Mouse (Mus musculus): ENCODE measurements around the gene Lmx1b.

Gene Lmx1b

DNA sequence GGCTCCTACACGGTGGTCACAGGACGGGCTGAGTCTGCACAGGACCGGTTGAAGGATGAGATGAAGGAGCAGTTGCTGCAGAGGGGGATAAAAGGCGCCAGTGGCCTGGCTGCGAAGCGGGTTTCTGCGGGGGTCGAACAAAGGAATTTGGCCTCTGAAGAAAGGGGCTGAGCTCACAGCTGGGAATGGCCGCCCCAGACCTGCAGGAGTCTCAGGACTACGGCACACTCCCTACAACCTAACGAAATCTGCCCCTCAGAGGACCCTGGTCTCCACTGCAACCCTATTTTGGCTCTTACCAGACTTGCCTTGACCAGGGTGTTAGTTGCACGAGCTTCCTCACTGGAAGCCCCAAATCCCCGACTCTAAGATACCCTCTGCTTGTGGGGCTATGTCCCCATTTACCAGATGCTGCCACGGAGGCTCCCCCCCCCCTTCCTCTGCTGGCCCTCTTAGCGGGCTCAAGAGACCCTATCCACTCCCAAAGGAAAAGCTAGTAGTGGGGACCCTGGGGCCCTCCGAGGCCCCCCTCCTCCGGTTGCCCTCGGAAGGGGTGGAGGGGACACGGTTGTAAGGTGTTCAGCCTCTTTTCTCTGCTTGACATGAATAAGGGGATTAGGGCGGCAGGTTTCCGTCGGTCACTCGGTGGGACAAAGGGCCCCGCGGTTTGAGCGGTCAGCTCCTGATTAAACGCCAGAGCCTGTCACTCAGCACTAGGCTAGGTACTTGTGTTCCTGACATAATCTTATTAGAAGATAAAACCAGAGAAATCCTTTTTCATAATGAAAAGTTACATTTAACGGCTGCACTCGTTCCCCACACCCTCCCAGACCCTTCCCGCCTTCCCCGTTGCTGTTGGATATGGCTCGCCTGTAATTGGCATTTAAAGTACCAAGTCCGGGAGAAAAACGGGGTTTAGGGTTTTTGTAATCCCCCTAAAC, 10.0 kb downstream of the Lmx1b start:
- DNase-seq = no peak

- DNase-seq = no peak
Measured at GRCm38 (mm10) chr2:33629641-33630040, 10.7 kb downstream of the Lmx1b start.

DNA sequence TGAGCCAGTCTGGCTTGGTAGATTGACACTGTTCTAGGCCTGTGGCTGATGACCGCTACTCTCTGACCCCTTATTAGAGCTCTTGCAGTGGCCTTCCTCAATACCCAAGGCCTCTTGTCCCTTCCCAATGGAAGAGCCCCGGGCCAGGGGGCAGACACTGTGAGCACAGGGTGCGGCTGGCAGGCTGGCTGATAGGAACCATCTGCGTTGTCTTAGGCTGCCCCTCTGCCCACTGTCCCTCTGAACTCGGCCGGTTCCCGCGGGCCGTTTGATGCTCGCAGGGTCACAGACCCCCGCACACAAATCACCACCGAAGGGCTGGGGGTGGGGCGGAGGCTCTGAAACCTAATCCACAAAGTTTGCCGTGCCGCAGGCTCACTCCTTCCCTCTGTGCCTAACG, 11.5 kb downstream of the Lmx1b start:
- DNase-seq = no peak

DNA sequence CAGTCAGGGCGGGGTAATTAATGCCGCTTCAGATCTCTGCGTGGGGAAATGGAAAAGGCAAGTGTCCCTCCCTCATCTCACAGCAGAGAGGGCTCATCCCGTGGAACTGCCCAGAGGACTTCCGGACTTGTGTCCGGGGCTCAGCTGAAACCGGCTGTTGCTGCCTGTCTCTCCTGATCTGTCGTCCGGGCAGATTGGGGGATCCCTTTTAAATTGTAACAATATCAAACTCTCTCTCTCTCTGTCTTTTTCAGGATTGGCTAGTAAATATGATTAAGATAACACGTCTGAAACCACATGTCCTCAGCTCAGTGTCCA, 13.3 kb downstream of the Lmx1b start:
- no peak for DNase-seq

DNA sequence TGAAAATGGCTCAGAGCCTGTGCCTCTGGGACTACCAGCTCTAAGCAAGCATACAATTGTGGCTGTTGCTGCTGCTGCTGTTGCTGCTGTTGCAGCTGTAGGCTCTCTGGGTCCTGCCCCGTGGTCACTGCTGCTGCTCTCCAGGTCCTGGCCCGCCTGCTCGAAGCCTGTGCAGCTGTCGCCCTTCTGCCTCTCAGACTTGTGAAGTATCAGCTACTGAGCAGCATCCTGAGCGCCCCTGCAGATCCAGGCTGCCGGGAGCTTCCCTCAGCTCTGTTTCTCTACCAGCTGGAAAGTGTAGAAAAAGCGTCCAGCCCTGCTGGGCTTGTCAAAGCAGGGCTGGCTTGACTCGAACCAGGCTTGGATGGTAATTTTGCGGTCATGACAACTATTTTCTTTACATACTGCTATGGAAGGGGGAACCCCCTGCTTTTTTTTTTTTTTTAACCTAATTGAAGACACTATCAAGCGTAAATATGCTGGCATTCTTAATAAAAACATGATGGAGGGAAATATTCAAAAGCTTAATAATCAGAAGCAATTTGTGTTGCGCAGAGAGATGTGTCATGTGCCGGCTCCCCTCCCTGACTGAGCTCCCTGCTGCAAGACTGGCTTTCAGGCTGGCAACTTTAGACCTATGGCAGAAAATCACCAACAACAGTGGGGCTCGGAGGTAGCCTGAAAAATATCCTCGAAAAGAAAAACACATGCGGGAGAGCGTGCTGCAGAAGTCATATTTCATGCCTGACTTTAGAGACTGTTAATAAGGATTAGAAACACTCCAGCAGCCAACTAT, 13.9 kb downstream of the Lmx1b start:
- DNase-seq = no peak

DNA sequence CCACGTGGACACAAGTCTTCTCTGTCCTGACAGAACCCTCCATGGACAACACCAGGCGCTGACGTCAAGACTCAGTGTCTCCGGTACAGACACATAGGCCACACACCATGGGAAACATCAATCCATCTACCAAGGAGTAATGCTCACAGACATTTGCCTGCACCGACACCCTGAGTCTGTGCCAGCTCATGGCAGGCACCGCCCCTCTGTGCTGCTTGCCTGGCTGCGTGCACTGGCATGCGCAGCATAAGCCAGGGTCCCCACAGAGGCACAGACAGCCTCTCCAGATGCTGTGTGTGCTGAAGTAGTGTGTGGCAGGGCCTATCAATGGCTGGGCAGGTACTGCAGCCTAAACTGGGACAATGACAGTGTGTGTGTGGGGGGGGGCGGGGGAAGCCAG, 22.6 kb downstream of the Lmx1b start:
- no peak for DNase-seq

- peak; percentile 12 for DNase-seq
Measured at GRCm38 (mm10) chr2:33616411-33616843, 23.9 kb downstream of the Lmx1b start.

DNA sequence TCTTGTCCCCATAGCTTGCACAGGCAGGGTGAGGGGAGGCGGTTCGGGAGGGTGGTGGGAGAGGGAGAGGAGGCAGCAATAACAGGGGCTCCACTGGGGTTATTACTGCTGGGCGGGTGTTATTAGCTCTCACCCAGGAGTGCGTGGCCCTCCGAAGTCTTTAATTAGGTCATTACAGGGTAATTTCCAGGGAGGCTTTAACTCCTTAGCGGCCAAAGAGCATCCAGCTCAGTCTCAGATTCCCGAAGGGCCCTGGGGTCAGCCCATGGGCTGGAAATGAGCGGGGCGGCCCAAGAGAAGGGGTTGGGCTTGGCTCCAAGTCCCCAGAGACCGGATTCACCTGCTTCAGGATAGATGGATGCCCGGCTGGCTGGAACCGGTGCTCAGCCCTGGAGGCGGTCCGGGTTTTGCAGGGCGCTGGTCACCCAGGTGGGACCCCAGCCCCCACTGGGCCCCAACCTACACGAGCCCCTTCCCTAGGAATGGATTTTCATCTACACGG, 24.4 kb downstream of the Lmx1b start:
- no peak for DNase-seq

DNA sequence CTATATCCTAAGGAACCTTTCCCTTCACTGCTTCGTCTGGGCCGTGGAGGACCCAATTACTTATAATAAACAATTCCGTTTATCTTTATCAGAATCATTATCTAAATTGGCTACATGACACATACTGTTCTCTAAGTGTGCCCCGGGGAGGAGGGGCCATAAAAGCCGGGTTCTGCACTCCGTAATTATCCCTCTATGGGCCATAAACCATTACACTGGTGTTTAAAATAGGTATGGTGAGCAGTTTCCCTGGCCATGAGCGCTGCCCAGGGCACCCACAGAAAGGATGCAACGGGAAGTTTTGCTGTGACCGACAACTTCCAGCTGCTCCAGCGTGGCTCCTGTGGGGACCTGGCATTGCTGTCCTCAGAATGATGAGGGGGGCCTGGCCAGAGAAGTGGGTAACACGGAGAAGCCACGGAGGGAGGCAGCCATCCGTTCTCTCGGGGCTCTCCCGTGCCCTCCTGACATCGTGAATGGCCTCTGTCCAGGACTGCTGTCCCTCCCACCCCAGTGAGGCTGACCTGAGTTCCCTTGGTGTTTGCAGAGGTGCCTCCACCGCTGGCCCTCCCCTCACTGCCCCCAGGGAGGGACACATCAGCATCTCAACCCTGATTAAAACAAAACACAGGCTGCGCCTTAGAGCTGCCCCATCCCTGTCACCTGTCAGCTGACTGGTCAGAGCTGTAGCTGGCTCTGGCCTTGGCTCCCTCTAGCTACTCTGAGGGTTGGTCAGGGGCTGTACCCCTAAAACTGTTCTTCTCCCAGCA, 34.6 kb downstream of the Lmx1b start:
- DNase-seq = peak; percentile 8

DNA sequence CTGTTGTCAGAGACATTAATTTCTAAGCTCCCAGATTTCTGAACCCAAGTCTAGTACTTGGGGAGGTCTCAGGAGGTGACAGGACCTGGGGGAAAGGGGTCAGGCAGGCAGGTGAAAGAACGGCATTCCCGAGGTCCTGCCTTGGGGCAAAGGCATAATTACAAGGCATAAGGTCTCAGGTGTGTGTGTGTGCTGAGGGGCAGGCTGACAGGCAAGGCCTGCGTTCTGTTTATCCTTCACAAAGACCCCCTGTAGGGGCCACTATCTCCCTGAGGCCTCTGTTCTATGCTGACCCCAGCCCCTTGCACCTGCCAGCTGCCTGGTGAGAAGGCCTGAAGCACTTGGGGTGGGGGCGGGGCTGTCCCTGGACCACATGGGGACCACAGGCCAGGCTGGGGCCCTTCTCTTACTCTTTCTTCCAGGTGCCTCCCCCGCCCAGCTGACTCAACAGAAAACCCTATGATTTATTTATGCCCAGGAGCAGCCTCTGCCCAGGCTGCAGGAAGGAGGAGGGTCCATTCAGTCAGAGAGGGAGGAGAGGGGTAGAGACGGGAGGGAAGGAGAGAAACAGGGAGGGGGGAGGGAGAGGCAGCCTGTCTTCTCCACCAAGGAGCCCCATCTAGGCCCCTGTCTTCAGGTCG, 35.3 kb downstream of the Lmx1b start:
- no peak for DNase-seq

- no peak for DNase-seq
Measured at GRCm38 (mm10) chr2:33600520-33600919, 39.8 kb downstream of the Lmx1b start.

- no peak for DNase-seq
Measured at GRCm38 (mm10) chr2:33597384-33597783, 42.9 kb downstream of the Lmx1b start.

DNA sequence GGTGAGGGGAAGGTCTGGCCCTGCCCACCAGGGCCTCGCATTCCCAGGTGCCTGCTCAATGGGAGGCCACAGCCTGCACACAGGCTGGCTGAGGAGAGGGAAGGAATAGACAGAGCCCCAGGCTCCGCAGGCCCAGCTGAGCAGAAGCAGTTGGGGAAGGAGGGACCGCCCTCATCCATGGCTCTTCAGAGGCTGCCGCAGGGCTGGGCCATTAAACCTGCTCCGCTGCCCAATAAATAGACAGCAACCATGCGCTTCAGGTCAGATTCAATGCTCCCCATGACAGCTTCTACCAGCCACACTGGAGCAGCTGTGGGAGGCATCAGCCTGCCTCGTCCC, 45.3 kb downstream of the Lmx1b start:
- no peak for DNase-seq

GRCm38 (mm10) chr2:33594181-33595084, 45.9 kb downstream of the Lmx1b start:
- no peak for DNase-seq

DNA sequence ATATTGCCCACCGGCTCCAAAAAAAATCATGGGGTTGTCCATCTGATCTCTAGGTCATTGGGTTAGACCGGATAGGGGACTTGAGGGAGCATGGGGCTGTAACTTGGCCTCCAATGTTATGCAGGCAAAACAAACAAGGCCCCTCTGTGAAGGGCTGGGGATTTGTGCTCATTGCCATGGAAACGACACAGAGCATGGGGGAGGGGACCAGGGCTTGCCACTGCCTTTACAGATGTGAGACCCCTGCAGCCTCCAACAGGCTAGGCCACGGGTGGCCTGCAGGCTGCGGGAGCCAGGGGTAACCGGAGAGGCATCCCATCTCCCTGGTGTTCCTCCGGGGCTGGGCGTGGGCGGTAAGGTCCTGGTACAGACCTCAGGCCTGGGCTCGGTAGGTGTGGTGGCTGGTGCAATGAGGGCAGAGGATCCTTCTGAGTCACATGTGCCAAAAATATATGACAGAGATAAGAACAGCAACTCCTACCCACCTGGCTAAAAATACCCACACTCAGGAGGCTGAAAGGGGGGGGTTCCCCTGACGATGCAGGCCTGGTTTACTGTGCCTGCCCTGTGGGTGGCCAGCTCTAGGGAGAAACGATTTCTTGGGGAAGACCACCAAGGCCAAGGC, 47.3 kb downstream of the Lmx1b start:
- DNase-seq = no peak

GRCm38 (mm10) chr2:33589280-33589679, 51.0 kb downstream of the Lmx1b start:
- DNase-seq = no peak

DNA sequence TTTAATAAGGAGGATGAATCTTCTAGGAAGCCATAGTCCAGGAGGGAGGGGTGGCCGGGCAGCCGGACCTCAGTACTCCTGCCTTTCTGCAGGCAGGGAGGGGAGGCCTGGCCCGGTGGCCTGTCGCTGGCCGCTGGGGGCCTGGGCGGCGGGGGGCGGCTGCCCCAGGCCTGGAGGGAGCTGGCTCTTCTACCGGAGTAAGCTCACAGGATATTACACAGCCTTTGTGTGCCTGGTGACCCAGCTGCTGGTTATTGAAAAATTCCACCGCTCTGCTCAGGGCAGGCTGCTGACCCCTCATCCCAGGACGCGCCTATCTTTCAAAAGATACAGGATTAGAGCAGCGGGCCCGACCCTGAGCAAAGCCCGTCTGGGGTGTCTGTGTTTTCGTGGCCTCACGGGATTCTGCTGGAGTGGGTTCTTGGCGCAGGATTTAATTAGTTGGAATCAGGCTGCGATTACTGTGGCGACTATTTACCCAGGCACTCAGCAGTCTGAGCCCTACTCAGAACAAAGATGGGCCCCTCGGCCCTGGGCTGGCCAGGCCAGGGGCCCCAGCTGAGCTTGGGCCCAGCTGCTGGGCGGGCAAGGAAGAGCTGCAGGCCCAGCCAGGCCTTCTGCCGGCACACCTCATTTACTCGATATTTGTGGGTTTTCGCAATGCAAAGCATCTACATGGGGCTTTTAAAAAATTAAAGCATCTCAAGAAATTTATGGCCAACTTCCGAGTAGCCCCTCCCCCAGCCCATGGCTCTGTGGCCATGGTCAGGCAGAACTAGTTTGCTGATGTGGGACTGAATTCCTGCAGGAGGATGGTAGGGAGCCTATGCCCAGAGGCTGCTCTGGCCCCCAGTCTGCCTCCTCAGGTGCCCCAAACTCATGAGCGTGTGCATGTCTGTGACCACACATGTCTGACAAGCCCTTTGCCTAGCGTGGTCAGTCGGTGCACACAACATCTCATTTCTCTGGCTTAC, 55.1 kb downstream of the Lmx1b start:
- DNase-seq = no peak

- no peak for DNase-seq
Measured at GRCm38 (mm10) chr2:33583761-33584160, 56.5 kb downstream of the Lmx1b start.

GRCm38 (mm10) chr2:33583317-33583716, 57.0 kb downstream of the Lmx1b start:
- no peak for DNase-seq
